Mouse (Mus musculus): ENCODE data around the gene Cept1. TPM values are rescaled to one million over a fixed set of nuclear protein-coding genes. Genes with fewer than 3 reads are reported as not detected.
A peak's percentile ranks its signal among the peaks of the same experiment; 100 is the strongest.

Gene Cept1
- polyA plus RNA-seq, 1 experiment, result 18.9 TPM

DNA sequence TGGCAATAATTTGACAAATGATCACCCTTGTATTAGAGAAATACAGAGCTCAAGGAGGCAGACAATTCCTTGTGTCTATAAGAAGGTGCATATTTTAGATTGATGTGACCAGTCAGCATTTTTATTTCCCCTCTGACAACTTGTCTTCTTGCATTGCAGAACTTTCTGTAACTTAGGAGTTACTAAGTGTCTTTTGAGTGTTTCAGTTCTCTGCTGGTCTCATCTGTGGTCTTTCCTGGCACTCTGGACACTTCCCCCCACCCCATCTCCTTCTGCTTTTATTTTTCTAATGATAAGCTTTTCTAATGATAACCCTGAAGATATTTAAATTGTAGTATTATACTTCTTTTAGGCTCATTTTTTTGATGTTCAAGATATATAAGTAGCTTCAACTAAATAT is 10.7 kb upstream of the Cept1 start:
- H3K36me3 ChIP-seq (ENCODE audit: control insufficient read depth, insufficient read depth), result peaks cover 38% of the 10 kb centered on the region
- H3ac ChIP-seq (ENCODE audit: control insufficient read depth, insufficient read length), result no peak overlapping the region
- H3K79me2 ChIP-seq (ENCODE audit: control insufficient read depth, insufficient read depth), result no peaks in the 10 kb centered on the region
- H3K4me2 ChIP-seq (ENCODE audit: low read depth), result no peak overlapping the region
- no peak overlapping the region for H3K4me3 ChIP-seq
- H3K27me3 ChIP-seq (ENCODE audit: control insufficient read depth, insufficient read depth, insufficient read length), result no peaks in the 10 kb centered on the region
- TF ChIP-seq USF1 (IDR thresholded peaks at IDR 0.05; ENCODE audit: low read depth) (no peak), MYOD1 (IDR thresholded peaks at IDR 0.05; ENCODE audit: control insufficient read depth in 1 of 3, insufficient read length in 2 of 3, low read depth in 2 of 3) (no peak), E2F4 (IDR thresholded peaks at IDR 0.05; ENCODE audit: insufficient read depth) (no peak), SRF (IDR thresholded peaks at IDR 0.05; ENCODE audit: control insufficient read depth, insufficient read length, low read depth) (no peak), TCF3 (IDR thresholded peaks at IDR 0.05; ENCODE audit: insufficient read length, low read depth) (no peak), MAX (IDR thresholded peaks at IDR 0.05; ENCODE audit: low read depth) (no peak), CEBPB (IDR thresholded peaks at IDR 0.05; ENCODE audit: insufficient read depth, poor library complexity, severe bottlenecking) (no peak), POLR2AphosphoS2 (IDR thresholded peaks at IDR 0.05; ENCODE audit: insufficient read length, low read depth) (no peak), REST (IDR thresholded peaks at IDR 0.05; ENCODE audit: insufficient read depth, insufficient read length) (no peak), POLR2A (IDR thresholded peaks at IDR 0.05; ENCODE audit: insufficient read length, low read depth) (no peak), TCF12 (IDR thresholded peaks at IDR 0.05; ENCODE audit: insufficient read depth, poor library complexity, severe bottlenecking) (no peak), MYOG (IDR thresholded peaks at IDR 0.05; ENCODE audit: control insufficient read depth in 1 of 3, insufficient read depth in 1 of 3, insufficient read length in 2 of 3, low read depth in 2 of 3) (no peak)

DNA sequence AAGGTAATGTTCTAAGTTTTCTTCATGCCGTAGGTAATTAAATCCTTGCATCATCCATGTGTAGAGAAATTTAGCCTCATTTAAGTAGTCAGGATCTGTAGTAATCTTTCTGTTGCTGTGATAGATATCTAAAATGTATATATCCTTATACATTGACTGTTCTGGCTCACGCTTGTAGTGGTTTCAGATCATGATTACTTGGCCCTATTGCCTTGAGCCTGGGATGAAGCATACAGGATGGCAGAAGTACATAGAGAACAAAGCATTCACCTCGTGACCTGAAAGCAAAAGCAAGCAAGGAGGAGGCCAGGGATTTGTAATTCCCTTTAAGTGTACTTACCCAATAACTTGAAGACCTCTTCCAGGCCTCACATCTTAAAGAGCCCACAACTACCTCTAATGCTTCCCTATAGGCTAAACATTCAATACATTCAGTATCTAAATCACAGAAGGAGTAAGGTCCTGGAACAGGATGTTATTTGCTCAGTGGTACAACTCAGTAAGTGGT is 8.2 kb upstream of the Cept1 start:
- H3K27me3 ChIP-seq (ENCODE audit: control insufficient read depth, insufficient read depth, insufficient read length), result no peaks in the 10 kb centered on the region
- no peak overlapping the region for H3K4me2 ChIP-seq (ENCODE audit: low read depth)
- no peak overlapping the region for H3ac ChIP-seq (ENCODE audit: control insufficient read depth, insufficient read length)
- H3K4me3 ChIP-seq, result no peak overlapping the region
- peaks cover 21% of the 10 kb centered on the region for H3K79me2 ChIP-seq (ENCODE audit: control insufficient read depth, insufficient read depth)
- TF ChIP-seq E2F4 (IDR thresholded peaks at IDR 0.05; ENCODE audit: insufficient read depth), result no peak
- TF ChIP-seq REST (IDR thresholded peaks at IDR 0.05; ENCODE audit: insufficient read depth, insufficient read length), result no peak
- TF ChIP-seq SRF (IDR thresholded peaks at IDR 0.05; ENCODE audit: control insufficient read depth, insufficient read length, low read depth), result no peak
- TF ChIP-seq MAX (IDR thresholded peaks at IDR 0.05; ENCODE audit: low read depth), result no peak
- no peak for TF ChIP-seq USF1 (IDR thresholded peaks at IDR 0.05; ENCODE audit: low read depth)
- no peak for TF ChIP-seq TCF3 (IDR thresholded peaks at IDR 0.05; ENCODE audit: insufficient read length, low read depth)
- TF ChIP-seq TCF12 (IDR thresholded peaks at IDR 0.05; ENCODE audit: insufficient read depth, poor library complexity, severe bottlenecking), result no peak
- no peak for TF ChIP-seq CEBPB (IDR thresholded peaks at IDR 0.05; ENCODE audit: insufficient read depth, poor library complexity, severe bottlenecking)
- no peak for TF ChIP-seq MYOD1 (IDR thresholded peaks at IDR 0.05; ENCODE audit: control insufficient read depth in 1 of 3, insufficient read length in 2 of 3, low read depth in 2 of 3)
- no peak for TF ChIP-seq MYOG (IDR thresholded peaks at IDR 0.05; ENCODE audit: control insufficient read depth in 1 of 3, insufficient read depth in 1 of 3, insufficient read length in 2 of 3, low read depth in 2 of 3)
- no peak for TF ChIP-seq POLR2A (IDR thresholded peaks at IDR 0.05; ENCODE audit: insufficient read length, low read depth)
- TF ChIP-seq POLR2AphosphoS2 (IDR thresholded peaks at IDR 0.05; ENCODE audit: insufficient read length, low read depth), result no peak
- H3K36me3 ChIP-seq (ENCODE audit: control insufficient read depth, insufficient read depth), result peaks cover 47% of the 10 kb centered on the region

DNA sequence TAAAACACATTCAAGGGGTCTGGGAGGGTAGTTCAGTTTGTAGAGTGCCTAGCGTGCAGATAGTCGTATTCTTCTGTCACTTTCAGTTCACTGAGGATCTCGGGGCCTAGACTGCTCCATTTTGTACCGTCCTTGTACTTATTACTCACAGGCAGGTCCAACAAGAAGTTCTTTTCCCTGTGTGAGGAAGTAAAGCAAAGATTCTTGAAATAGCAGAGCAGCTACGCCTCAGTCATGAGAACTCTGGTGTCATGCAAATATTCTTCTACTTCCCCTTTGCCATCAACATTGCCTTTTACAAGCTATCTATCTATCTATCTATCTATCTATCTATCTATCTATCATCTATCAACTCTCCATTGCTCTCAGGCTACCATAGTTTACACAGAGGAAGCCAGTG is 5.8 kb upstream of the Cept1 start:
- TF ChIP-seq REST (IDR thresholded peaks at IDR 0.05; ENCODE audit: insufficient read depth, insufficient read length) (no peak), TCF3 (IDR thresholded peaks at IDR 0.05; ENCODE audit: insufficient read length, low read depth) (no peak), MYOG (IDR thresholded peaks at IDR 0.05; ENCODE audit: control insufficient read depth in 1 of 3, insufficient read depth in 1 of 3, insufficient read length in 2 of 3, low read depth in 2 of 3) (no peak), MAX (IDR thresholded peaks at IDR 0.05; ENCODE audit: low read depth) (no peak), E2F4 (IDR thresholded peaks at IDR 0.05; ENCODE audit: insufficient read depth) (no peak), CEBPB (IDR thresholded peaks at IDR 0.05; ENCODE audit: insufficient read depth, poor library complexity, severe bottlenecking) (no peak)
- Histone ChIP-seq H3K27me3 (ENCODE audit: control insufficient read depth, insufficient read depth, insufficient read length) (no peaks in the 10 kb centered on the region), H3K36me3 (ENCODE audit: control insufficient read depth, insufficient read depth) (peaks cover 39% of the 10 kb centered on the region), H3ac (ENCODE audit: control insufficient read depth, insufficient read length) (no peak overlapping the region), H3K79me2 (ENCODE audit: control insufficient read depth, insufficient read depth) (peaks cover 43% of the 10 kb centered on the region), H3K4me3 (no peak overlapping the region), H3K4me2 (ENCODE audit: low read depth) (no peak overlapping the region)

DNA sequence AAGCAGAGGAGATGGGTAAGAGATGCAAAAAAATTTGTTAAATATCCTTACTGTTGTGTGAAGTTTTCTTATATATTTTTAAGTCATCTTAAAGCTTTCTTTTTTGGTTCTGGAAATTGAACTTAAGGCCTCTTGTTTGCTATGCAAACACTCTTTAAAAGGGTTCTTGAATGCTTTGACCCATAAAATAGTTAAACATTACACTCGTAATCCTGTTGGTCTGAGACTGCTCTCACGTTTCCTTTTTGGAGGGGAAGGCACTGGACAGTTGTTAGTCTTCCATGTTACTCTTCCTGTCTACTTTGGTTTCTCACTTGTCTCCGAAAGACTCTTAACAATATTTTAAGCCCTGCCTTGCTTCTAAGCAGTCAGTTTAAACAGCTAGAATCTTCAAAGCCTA is 1.4 kb upstream of the Cept1 start:
- Histone ChIP-seq H3ac (ENCODE audit: control insufficient read depth, insufficient read length) (no peak overlapping the region), H3K36me3 (ENCODE audit: control insufficient read depth, insufficient read depth) (peaks cover 20% of the 10 kb centered on the region), H3K4me2 (ENCODE audit: low read depth) (peak overlapping the region; percentile 84), H3K79me2 (ENCODE audit: control insufficient read depth, insufficient read depth) (peaks cover 79% of the 10 kb centered on the region), H3K27me3 (ENCODE audit: control insufficient read depth, insufficient read depth, insufficient read length) (no peaks in the 10 kb centered on the region), H3K4me3 (peak overlapping the region; percentile 76)
- TF ChIP-seq CEBPB (IDR thresholded peaks at IDR 0.05; ENCODE audit: insufficient read depth, poor library complexity, severe bottlenecking) (no peak), MYOG (IDR thresholded peaks at IDR 0.05; ENCODE audit: control insufficient read depth in 1 of 3, insufficient read depth in 1 of 3, insufficient read length in 2 of 3, low read depth in 2 of 3) (peak in 1 of 3 experiments; percentile 4)

DNA sequence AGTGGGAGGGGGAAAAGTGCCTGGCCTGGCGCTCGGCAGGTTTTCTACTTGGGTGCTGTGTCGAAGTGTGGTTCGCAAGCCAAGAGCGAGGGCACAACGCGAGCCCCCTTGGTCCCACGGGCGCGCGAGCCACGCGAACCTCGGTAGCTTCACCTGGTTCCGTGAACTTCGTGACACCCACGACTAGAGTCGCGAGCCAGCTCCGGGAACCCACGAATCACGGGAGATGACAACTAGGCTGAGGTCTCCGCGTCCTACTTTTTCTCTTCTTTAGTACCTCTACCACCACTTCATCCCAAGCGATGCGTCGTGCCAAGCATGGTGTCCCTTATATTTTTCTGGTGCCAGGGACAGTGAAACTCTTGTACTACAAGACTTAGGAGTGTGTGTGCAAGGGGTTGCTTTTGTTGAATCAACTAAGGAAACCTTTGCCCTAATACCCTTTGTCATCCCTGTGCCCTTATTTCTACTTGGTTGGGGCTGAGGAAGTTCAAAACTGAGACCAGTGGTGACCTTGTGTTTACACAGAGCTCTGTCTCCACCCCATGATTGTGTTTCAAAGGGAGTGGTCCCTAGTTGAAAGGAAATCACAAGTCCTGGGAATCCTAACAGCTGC is 430 bp upstream of the Cept1 start:
- TF ChIP-seq POLR2A (IDR thresholded peaks at IDR 0.05; ENCODE audit: insufficient read length, low read depth) (peak; percentile 45), TCF3 (IDR thresholded peaks at IDR 0.05; ENCODE audit: insufficient read length, low read depth) (no peak), TCF12 (IDR thresholded peaks at IDR 0.05; ENCODE audit: insufficient read depth, poor library complexity, severe bottlenecking) (no peak), USF1 (IDR thresholded peaks at IDR 0.05; ENCODE audit: low read depth) (no peak), E2F4 (IDR thresholded peaks at IDR 0.05; ENCODE audit: insufficient read depth) (no peak), MYOD1 (IDR thresholded peaks at IDR 0.05; ENCODE audit: control insufficient read depth in 1 of 3, insufficient read length in 2 of 3, low read depth in 2 of 3) (peak in 2 of 3 experiments; percentile 8 to 26), POLR2AphosphoS2 (IDR thresholded peaks at IDR 0.05; ENCODE audit: insufficient read length, low read depth) (peak; percentile 67)
- Histone ChIP-seq H3ac (ENCODE audit: control insufficient read depth, insufficient read length) (peak overlapping the region; percentile 64), H3K79me2 (ENCODE audit: control insufficient read depth, insufficient read depth) (peaks cover 89% of the 10 kb centered on the region), H3K4me3 (peak overlapping the region; percentile 76), H3K27me3 (ENCODE audit: control insufficient read depth, insufficient read depth, insufficient read length) (no peaks in the 10 kb centered on the region), H3K36me3 (ENCODE audit: control insufficient read depth, insufficient read depth) (peaks cover 15% of the 10 kb centered on the region), H3K4me2 (ENCODE audit: low read depth) (peak overlapping the region; percentile 84)
